Mouse (Mus musculus): ENCODE measurements around the gene C130050O18Rik. TPM values are rescaled to one million over a fixed set of nuclear protein-coding genes. Genes with fewer than 3 reads are reported as not detected.
A peak's percentile ranks its signal among the peaks of the same experiment; 100 is the strongest.

C130050O18Rik gene
- total and polyA plus RNA-seq, 3 experiments, result 0.12 to 0.21 TPM; not detected in 1

DNA sequence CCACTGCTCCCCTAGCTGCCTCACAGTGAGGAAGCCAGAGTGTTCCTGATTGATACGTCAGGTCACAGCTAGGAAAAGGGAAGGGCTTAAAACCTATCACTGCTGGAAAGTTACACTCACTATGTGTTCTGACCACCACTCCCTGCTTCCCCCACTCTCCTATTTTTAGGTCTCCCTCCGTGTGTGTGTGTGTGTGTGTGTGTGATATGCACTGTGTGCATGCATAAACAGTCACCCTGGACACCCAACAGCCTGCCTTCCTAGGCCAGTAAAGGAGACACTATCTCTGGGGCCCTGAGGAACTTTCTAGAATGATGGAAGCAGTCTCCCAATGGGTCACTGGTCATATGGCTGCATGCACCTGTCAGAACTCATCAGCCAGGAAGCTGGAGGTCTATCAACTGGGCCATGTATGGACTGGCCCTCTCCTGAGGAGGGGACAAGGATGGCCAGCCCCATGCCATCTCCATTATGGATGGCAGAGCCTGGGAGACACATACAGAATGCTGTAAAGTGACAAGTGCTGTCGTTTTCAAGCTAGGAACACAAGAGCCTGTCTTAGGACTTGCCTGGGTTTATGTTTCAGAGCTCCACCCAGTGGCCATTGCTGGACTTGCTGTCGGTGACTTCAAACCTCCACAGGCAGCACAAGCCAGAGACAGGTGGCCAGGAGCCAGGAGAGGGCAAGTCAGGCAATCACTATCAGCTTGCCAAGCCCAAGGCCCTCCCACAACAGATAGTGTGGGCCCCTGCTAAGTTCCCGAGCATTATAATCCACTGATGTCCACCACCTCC is 6.9 kb upstream of the C130050O18Rik start:
- TF ChIP-seq RCOR1 (IDR thresholded peaks at IDR 0.05; ENCODE audit: low read depth, low read length), result 0 out of 2 replicates have a peak, but pooled peaks have one; percentile 19
- peak; percentile 51 for TF ChIP-seq TCF12 (IDR thresholded peaks at IDR 0.05; ENCODE audit: low read depth, low read length)
- TF ChIP-seq MYB (IDR thresholded peaks at IDR 0.05; ENCODE audit: low read depth, low read length), result no peak
- no peak for TF ChIP-seq UBTF (IDR thresholded peaks at IDR 0.05; ENCODE audit: borderline replicate concordance, insufficient read depth, low read depth, low read length)
- 0 out of 2 replicates have a peak, but pooled peaks have one; percentile 20 for TF ChIP-seq USF1 (IDR thresholded peaks at IDR 0.05; ENCODE audit: low read depth, low read length)
- TF ChIP-seq ETS1 (IDR thresholded peaks at IDR 0.05; ENCODE audit: low read depth, low read length), result peak; percentile 50
- TF ChIP-seq TBP (IDR thresholded peaks at IDR 0.05; ENCODE audit: low read depth, low read length), result no peak
- peak; percentile 32; the same call in 1 of the 2 replicates for TF ChIP-seq BHLHE40 (IDR thresholded peaks at IDR 0.05; ENCODE audit: borderline replicate concordance, low read depth, low read length)
- peak; percentile 90 for TF ChIP-seq SMC3 (IDR thresholded peaks at IDR 0.05; ENCODE audit: low read depth, low read length)
- TF ChIP-seq ZMIZ1 (IDR thresholded peaks at IDR 0.05; ENCODE audit: low read depth, low read length), result no peak
- TF ChIP-seq NELFE (IDR thresholded peaks at IDR 0.05; ENCODE audit: low read depth, low read length), result no peak
- TF ChIP-seq MAZ (IDR thresholded peaks at IDR 0.05; ENCODE audit: low read depth, low read length), result no peak
- TF ChIP-seq MXI1 (IDR thresholded peaks at IDR 0.05; ENCODE audit: low read depth, low read length), result 0 out of 2 replicates have a peak, but pooled peaks have one; percentile 15
- TF ChIP-seq SIN3A (IDR thresholded peaks at IDR 0.05; ENCODE audit: low read length), result peak; percentile 83
- TF ChIP-seq HCFC1 (IDR thresholded peaks at IDR 0.05; ENCODE audit: low read depth, low read length), result peak; percentile 51
- peak; percentile 13; the same call in 1 of the 2 replicates for TF ChIP-seq MAX (IDR thresholded peaks at IDR 0.05; ENCODE audit: low read length)
- peak; percentile 71 for TF ChIP-seq GATA1 (IDR thresholded peaks at IDR 0.05; ENCODE audit: low read depth, low read length)
- no peak for TF ChIP-seq E2F4 (IDR thresholded peaks at IDR 0.05; ENCODE audit: borderline replicate concordance, low read depth, low read length)
- TF ChIP-seq CTCF (IDR thresholded peaks at IDR 0.05 in 2 of 3, conservative IDR thresholded peaks at IDR 0.05 in 1 of 3; ENCODE audit: control insufficient read depth in 1 of 3, insufficient read depth in 1 of 3, low read depth in 2 of 3, low read length in 3 of 3, poor library complexity in 1 of 3, severe bottlenecking in 1 of 3), result peak; percentile 87 to 92 (median 88)
- TF ChIP-seq KAT2A (conservative IDR thresholded peaks at IDR 0.05; ENCODE audit: low read depth, low read length), result no peak
- TF ChIP-seq EP300 (IDR thresholded peaks at IDR 0.05; ENCODE audit: low read depth in 1 of 2, low read length in 2 of 2), result peak in 1 of 2 experiments; percentile 63; a peak in 3 of 4 replicates
- TF ChIP-seq MYC (IDR thresholded peaks at IDR 0.05; ENCODE audit: low read depth, low read length), result peak; percentile 64; the same call in 1 of the 2 replicates
- TF ChIP-seq RAD21 (IDR thresholded peaks at IDR 0.05; ENCODE audit: low read depth, low read length), result peak; percentile 72
- TF ChIP-seq ZC3H11A (IDR thresholded peaks at IDR 0.05; ENCODE audit: low read depth, low read length), result peak; percentile 80
- TF ChIP-seq NRF1 (IDR thresholded peaks at IDR 0.05; ENCODE audit: insufficient read depth, low read depth, low read length, poor library complexity, severe bottlenecking), result no peak
- H3K4me3 ChIP-seq (ENCODE audit: control insufficient read depth in 1 of 2, insufficient read depth in 1 of 2, low read depth in 2 of 2, low read length in 2 of 2), result 0 out of 4 replicates have a peak overlapping the region, but pooled peaks of 1 of the 2 experiments have one; percentile 27
- no peak overlapping the region for H3K27ac ChIP-seq (ENCODE audit: control insufficient read depth, low read depth, low read length)
- H3K27me3 ChIP-seq (ENCODE audit: control insufficient read depth in 1 of 2, insufficient read depth in 2 of 2, low read length in 2 of 2), result no peaks in the 10 kb centered on the region
- no peak overlapping the region for H3K9ac ChIP-seq (ENCODE audit: control insufficient read depth, low read depth, low read length, poor library complexity, severe bottlenecking)
- no peaks in the 10 kb centered on the region for H3K9me3 ChIP-seq (replicated peaks; ENCODE audit: insufficient read depth, low read length)
- H3K36me3 ChIP-seq (ENCODE audit: control insufficient read depth in 1 of 2, insufficient read depth in 2 of 2, low read length in 2 of 2), result peaks cover 0 to 15% of the 10 kb centered on the region in 2 experiments; a peak in 2 of 4 replicates
- peaks cover 12 to 17% of the 10 kb centered on the region in 2 experiments for H3K4me1 ChIP-seq (ENCODE audit: control insufficient read depth in 1 of 2, insufficient read depth in 2 of 2, low read length in 2 of 2)
- H3K79me2 ChIP-seq (ENCODE audit: control insufficient read depth, insufficient read depth, low read length, poor library complexity), result 0 out of 2 replicates have a peak, but pooled peaks cover 1% of the 10 kb centered on the region
- peak; percentile 98 for DNase-seq (ENCODE audit: low read depth, low spot score)
